Mouse (Mus musculus): ENCODE results near the gene Mbd6.

DNA sequence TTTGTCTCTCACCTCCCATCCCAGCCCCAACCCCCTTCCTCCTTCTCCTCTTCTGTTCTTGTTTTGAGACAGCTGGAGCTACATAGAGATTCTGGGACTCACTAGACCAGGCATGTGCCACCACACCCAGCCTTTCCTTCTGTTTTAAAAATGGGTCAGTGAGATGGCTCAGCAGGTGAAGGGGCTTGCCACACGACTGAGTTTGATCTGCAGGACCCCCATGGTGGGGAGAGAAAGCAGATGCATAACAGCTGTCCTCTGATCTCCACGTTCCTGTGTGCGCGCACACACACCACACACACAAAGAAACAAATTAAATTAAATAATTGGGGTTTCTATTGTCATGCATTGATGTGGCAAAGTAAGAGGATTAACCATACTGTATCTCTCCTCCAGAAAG lies 23.8 kb downstream of the Mbd6 start:
- no peak for TF ChIP-seq CTCF (IDR thresholded peaks at IDR 0.05; ENCODE audit: borderline replicate concordance, control insufficient read depth, extremely low read depth, insufficient read depth, low read length, poor library complexity)
- TF ChIP-seq POLR2A (IDR thresholded peaks at IDR 0.05; ENCODE audit: control insufficient read depth, extremely low read depth, insufficient read depth, low read length, poor library complexity) = no peak
